Mouse (Mus musculus) cerebral cortex, adult 2 months (tissue): Measurements from ENCODE around the gene Thumpd3.

ENCODE experiments used
- WGBS: fragments of 180-500 bp; shearing (Covaris S2); methylation state at CpG from one replicate; pipeline ENCODE4 v1.1.7; 2018; 5-methylcytosine and 5-hydroxymethylcytosine counted together

The Thumpd3 gene

DNA sequence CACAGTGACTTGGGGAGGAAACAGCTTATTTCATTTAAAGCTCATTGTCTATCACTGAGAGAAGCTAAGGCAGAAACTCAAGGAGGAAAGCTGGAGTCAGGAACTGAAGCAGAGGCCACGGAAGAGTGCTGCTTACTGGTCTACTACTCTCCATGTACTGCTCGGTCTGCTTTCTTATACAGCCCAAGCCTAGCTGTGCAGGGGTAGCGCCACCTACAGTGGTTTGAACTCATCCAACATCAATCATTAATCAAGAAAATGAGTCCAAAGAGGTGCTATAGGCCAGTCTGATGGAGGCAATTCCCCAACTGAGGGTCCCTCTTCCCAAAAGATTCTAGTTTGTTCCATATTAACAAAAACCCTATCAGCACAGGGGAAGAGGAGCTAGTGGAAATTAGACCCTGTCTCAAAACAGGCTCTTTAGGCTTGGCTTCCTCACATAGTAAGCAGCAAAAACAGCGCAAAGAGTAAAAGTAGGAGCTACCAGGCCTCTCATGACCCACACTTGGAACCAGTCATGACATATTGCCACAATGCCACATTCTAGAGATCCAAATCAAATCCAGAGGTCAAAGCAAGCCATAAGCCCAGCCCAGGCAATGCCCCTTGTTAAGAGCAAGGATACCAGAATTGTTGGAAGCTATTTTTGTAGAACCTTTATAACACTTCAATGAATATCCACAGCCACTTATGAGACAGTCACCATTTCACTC lies 9.4 kb upstream of the Thumpd3 start:
- WGBS = 87% methylated on average over 4 of the region's 4 CpGs

- WGBS = 16% methylated on average over 19 of the region's 19 CpGs
Measured at GRCm38 (mm10) chr6:113037946-113038734, 7.9 kb upstream of the Thumpd3 start.

GRCm38 (mm10) chr6:113038735-113039058 lies 7.3 kb upstream of the Thumpd3 start:
- WGBS = 66% methylated on average over 5 of the region's 5 CpGs

GRCm38 (mm10) chr6:113040319-113040718 lies 5.7 kb upstream of the Thumpd3 start:
- 76% methylated on average over 2 of the region's 2 CpGs for WGBS

DNA sequence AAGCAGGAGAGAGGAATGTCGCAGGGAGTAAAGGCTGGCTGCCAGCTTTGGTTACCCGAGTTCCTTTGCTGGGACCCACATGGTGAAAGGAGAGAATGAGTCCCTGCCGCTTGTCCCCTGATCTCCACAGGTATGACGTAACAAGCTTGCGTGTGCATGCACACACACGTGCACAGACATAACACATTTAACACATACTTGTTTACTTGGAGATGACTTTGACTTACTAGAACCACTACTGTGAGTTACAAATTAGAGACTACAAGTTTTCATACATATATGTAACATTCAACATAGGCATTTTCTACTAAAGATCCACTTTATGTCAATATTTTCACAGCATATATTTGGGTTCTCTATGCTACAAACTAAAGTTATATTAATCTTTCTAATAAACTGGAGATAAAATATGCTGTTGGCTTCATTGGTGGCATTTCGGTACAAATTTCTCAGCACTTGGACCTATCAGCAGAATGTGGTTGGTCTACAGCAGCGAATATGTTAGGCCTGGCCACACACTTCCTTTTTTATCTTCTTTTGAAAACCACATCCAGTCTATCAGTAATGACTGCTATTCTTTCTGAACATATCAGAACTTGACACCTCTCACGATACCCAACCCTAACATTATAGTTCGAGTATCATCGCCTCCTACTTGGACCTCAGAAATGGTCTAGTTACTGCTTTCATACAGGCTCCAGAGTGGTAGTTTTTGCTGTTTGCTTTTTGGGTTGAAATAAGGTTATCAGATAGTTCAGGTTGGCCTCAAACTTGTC lies 4.6 kb upstream of the Thumpd3 start:
- 87% methylated on average over 11 of the region's 11 CpGs for WGBS

GRCm38 (mm10) chr6:113045575-113045974 lies 450 bp upstream of the Thumpd3 start:
- under 1% methylated on average over 11 of the region's 11 CpGs for WGBS

- 42% methylated on average over 15 of the region's 15 CpGs for WGBS
Measured at GRCm38 (mm10) chr6:113047016-113047746, 1.2 kb downstream of the Thumpd3 start.

- 97% methylated on average over 2 of the region's 2 CpGs for WGBS
Measured at GRCm38 (mm10) chr6:113048371-113048770, 2.3 kb downstream of the Thumpd3 start.

DNA sequence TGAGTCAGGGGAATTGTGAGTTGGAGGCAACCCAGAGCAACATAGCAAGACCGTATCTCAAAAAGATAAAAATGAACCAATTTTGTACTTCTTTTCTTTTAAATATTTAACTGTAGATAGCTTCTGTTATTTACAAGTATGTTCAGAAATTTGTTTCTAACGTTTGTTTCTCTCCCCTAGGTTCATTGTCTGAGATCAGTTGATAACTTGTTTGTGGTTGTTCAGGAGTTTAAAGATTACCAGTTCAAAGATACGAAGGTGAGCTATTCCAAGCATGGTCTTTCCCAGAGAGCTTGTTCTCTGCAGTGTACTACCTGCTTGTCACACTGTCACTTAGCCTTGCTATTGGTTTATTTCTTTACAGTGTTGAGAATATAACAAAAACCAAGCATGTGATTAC lies 3.1 kb downstream of the Thumpd3 start:
- 86% methylated on average over 3 of the region's 3 CpGs for WGBS

DNA sequence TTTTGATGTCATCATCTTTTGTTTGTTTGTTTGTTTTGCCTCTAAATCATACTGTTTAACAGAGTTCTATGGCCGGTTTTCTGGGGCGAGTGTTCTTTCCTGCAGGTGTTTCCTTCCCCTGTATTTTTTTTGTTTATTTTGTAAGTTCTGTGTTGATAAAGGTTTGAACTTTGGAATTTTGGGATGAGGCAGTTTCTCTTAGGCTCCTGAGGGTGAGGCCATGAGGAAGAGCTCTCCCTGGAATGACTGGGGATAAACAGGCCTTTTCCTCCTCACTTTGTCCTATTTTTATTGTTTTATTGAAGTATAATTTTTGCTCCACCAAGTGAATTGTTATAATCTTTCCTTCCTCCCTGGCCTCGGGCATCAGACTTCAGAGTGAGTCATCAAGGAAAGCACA lies 6.9 kb downstream of the Thumpd3 start:
- 54% methylated on average over 3 of the region's 3 CpGs for WGBS

DNA sequence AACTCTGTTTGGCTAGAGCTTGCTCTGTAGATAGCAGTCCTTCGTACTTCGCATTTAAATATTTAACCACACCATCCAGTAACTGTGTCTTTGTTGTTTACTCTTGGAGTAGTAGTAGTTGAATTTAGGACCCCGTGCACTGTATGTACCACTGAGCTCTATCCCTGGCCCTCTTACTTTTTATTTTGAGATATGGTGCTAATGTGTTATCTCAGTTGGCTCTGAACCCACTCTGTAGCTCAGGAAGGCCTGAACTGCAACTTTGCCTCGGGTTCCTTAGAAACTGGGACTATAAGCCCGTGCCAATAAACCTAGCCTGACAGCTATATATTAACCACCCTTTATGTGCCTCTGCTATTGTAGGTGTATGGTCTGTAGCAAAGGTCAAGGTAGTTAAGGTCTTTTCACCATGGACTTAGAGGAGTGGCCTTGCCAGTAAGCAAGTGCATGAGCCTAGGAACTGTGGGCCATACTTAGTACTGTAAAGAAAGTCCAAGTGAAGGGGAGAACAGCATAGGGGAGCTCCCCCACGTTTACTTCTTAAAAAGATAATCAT lies 8.6 kb downstream of the Thumpd3 start:
- WGBS = 83% methylated on average over 6 of the region's 6 CpGs

DNA sequence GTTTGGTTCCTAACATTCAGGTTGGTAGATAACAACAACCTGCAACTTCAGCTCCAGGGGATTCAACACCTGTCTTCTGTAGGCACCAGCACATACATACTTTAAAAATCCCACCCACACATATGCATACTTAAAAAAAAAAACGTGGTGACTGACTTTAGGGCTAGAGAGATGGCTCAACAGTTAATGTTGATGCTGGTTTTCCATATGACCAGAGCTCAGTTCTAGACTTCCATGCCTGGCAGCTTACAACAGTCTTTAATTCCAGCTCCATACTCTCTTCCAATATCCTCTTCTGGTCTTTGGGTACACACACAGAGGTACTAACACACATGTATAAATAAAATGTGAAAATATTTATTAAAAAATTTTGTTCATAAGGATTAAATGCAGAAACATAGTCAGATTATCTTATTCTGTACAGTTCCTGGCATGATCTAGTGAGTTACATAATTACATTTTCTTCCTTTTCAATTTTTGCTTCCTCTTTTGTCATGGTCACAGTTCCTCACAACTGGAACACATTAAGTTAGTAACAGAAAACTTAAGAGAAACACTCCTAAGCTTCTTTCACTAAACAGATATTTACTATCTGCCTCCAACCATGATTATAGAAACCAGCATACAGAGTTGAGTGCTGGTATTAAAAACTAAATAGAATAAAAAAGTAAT lies 15.0 kb downstream of the Thumpd3 start:
- 39% methylated on average over 1 of the region's 1 CpGs for WGBS

GRCm38 (mm10) chr6:113062253-113062652 lies 16.2 kb downstream of the Thumpd3 start:
- WGBS = 47% methylated on average over 3 of the region's 3 CpGs

DNA sequence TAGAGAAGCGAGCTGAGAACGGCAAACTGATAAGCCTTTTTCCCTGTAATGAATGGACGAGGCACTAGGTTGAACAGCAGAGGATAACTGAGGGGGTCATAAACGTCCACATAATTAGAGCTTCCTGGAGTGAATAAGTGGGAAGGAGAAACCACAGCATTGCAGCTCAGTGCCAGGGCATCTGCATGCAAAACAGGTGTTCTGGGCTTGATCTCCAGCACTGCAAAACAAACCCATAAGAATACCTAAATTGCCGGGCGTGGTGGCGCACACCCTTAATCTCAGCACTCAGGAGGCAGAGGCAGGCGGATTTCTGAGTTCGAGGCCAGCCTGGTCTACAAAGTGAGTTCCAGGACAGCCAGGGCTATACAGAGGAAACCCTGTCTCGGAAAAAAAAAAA lies 17.3 kb downstream of the Thumpd3 start:
- 91% methylated on average over 10 of the region's 10 CpGs for WGBS

GRCm38 (mm10) chr6:113065186-113065585 lies 19.2 kb downstream of the Thumpd3 start:
- 86% methylated on average over 3 of the region's 3 CpGs for WGBS

GRCm38 (mm10) chr6:113069154-113069553 lies 23.1 kb downstream of the Thumpd3 start:
- 93% methylated on average over 1 of the region's 1 CpGs for WGBS

DNA sequence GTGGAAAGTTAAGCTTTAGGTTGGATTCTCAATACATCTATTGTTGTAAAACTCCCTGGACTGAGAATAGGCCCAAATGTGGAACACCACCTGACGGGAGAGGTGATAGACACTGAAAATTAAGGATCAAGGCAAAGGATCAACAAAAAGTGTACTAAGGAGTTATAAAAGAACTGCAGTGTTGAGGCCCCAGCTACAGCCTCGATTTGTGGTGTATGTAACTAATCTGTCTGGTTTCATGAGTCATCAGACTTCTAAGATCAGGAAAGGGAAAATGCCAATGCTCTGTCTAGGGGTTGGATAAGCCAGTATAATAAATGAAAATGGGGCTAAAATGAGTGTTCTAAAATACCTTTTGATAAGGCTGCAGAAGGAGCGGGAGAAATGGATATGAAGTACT lies 29.2 kb downstream of the Thumpd3 start:
- WGBS = 12% methylated on average over 3 of the region's 3 CpGs

DNA sequence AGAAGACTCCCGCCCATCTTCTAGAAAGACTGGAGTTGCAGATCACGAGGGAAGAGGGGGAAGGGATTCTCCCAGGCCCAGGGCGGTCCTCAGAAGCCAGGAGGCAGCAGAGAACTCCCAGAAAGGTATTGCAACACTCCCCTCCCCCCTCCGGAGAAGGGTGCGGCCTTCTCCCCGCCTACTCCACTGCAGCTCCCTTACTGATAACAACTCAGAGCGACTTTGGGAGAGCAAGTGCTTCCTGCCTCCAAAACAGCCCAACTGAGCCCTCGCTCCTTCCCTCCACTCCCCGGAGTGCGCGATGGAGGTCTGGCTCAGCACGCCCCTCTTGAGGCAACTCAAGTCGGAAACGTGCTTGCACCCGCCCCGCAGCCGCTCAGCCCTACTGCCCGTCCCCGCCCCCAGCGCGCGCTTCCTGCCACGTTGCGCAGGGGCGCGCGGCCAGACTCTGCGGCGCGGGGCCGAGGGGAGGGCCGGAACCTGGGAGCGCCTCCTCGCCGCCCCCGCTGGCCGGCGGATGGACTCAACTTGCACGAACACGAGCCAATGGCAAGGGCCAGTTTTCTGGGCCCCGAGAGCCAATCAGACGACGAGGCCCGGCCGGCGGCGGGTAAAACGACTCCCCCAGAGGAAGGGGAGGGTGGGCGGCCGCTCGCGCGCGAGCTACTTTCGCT lies 30.1 kb downstream of the Thumpd3 start:
- under 1% methylated on average over 55 of the region's 55 CpGs for WGBS

DNA sequence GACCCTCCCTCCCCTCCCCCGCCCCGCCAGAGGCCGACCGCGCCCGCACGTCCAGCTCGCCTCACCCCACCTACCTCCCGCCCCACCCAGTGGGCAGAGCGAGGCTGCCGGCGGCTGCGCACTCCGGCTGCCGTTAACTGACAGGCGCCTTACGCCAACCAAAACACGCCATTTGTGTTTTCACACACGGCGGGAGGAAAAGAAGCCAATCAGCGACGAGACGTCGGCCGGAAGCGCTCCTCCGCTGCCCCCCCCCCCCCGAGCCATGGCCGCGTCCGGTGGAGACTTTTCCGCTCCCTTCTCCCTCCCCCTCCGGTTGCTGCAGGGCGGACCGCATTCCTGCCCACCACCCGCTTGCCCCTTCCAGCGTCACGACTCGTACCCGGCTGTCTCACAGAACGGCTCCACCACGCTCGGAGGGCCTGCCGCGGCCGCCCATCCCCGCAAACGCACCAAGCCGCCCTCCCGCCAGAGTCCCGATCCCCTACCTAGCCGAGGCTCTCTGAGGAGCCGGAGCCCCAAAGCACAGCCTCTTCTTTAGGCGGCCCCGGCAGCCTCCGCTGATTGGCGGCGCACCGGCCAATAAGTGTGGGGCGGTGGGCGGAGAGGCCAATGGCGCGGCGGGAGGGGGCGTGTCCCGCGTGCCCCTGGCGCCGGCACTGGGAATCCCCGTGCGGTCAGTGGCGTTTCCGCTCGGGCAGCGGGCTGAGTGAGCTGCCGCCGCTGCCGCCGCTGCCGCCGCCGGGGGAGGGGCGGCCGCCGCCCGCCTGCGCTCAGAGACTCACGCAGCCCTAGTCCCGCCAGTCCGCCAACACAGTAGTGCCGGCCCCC lies 30.9 kb downstream of the Thumpd3 start, which contains the start of gene Setd5:
Gene Setd5 (plus strand): TSS at position 680 of the 831 bp plus-strand sequence.
- under 1% methylated on average over 76 of the region's 91 CpGs for WGBS
